Mouse (Mus musculus) heart, postnatal 4 days (tissue): Measurements from ENCODE around the gene Gm21738. TPM values are rescaled to one million over a fixed set of nuclear protein-coding genes. Genes with fewer than 3 reads are reported as not detected.
"Not testable (repeated sequence)": the region's sequence is repeated elsewhere in the genome, so short reads cannot be mapped to it uniquely, and the experiment has no call there.

ENCODE experiments used
- DNase-seq: peaks from one replicate; pipeline ENCODE4 v3.0.0; 2021
- total RNA-seq, 2 experiments: library from RNA; stranded (reverse); gene quantifications; 2 replicates each; pipeline ENCODE4 v1.2.3; 2021

Gm21738 gene
- total RNA-seq: not detected

DNA sequence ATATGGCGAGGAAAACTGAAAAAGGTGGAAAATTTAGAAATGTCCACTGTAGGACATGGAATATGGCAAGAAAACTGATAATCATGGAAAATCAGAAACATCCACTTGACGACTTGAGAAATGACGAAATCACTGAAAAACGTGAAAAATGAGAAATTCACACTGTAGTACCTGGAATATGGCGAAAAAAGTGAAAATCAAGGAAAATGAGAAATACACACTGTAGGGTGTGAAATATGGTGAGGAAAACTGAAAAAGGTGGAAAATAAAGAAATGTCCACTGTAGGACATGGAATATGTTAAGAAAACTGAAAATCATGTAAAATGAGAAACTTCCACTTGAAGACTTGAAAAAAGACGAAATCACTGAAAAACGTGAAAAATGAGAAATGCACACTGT lies at the start of gene Gm21738:
TSS of gene Gm21738 (minus strand) at position 101 of the 400 bp plus-strand sequence.
- DNase-seq: not testable (repeated sequence)

DNA sequence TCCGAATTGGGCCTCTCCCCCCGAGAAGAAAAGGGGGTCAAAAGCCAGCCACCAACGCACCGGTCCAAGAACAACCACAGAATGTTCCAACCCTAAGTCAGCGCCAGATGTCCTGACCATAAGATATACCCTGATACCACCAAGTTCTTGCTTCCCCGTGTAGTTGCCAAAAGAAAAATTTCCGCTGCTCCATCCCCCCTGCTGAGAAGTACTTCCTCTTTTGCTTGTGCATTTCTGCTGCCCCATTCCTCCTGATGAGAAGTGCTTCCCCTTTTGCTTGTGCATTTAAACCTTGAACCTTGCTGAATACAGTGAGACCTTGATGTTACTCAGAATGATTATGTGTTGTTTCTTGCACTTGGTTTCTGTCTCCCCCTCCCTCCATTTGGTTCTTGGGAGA lies 35.0 kb downstream of the Gm21738 start:
- not testable (repeated sequence) for DNase-seq

Other genes with a start within 250 kb of the Gm21738 start
- under 1 TPM; 0.19 to 0.23 TPM for gene Gm2244, start 131.0 kb upstream of the Gm21738 start, total RNA-seq
- 1 to 10 TPM; 3.2 to 6.4 TPM for gene Gm2237, start 166.2 kb upstream of the Gm21738 start, total RNA-seq
- gene Gm5458, start 183.7 kb upstream of the Gm21738 start, total RNA-seq: not detected